Mouse (Mus musculus) CH12.LX (cell line): ENCODE data around the gene Ndufaf1.

Experiments
- BHLHE40 ChIP-seq: IDR thresholded peaks from 2 replicates; pipeline ENCODE4 v1.6.1; 2011; ENCODE audit warnings: mild to moderate bottlenecking, low read depth, low read length, improper control_type of control experiment
- CTCF ChIP-seq, 2 experiments: IDR thresholded peaks in 1 of 2; conservative IDR thresholded peaks in 1 of 2; 2 replicates each; pipeline ENCODE4 v1.5.1; 2011 to 2012; ENCODE audit warnings: low read depth in 2 of 2, low read length in 2 of 2, improper control_type of control experiment in 1 of 2, inconsistent platforms in 1 of 2, mild to moderate bottlenecking in 1 of 2, moderate library complexity in 1 of 2
- E2F4 ChIP-seq: IDR thresholded peaks from 2 replicates; pipeline ENCODE4 v1.6.1; 2011; ENCODE audit warnings: low read depth, low read length, improper control_type of control experiment; ENCODE audit not compliant: insufficient replicate concordance
- JUND ChIP-seq: conservative IDR thresholded peaks from 2 replicates; pipeline ENCODE4 v1.6.1; 2011; ENCODE audit warnings: low read depth, low read length, improper control_type of control experiment
- MYC ChIP-seq: IDR thresholded peaks from 2 replicates; pipeline ENCODE4 v1.6.1; 2011; ENCODE audit warnings: low read depth, mild to moderate bottlenecking, improper control_type of control experiment, low read length
- NELFE ChIP-seq: IDR thresholded peaks from 2 replicates; pipeline ENCODE4 v1.6.1; 2011; ENCODE audit warnings: low read depth, low read length, improper control_type of control experiment
- PAX5 ChIP-seq: IDR thresholded peaks from 2 replicates; pipeline ENCODE4 v1.6.1; 2012; ENCODE audit warnings: low read length, inconsistent platforms, mixed read lengths
- POLR2A ChIP-seq: IDR thresholded peaks from 2 replicates; pipeline ENCODE4 v1.6.1; 2011; ENCODE audit warnings: low read depth, mild to moderate bottlenecking, improper control_type of control experiment, low read length
- UBTF ChIP-seq: IDR thresholded peaks from 2 replicates; pipeline ENCODE4 v1.6.1; 2012; ENCODE audit warnings: low read depth, mild to moderate bottlenecking, inconsistent platforms, low read length, improper control_type of control experiment, moderate library complexity
- USF1 ChIP-seq: IDR thresholded peaks from 2 replicates; pipeline ENCODE4 v1.6.1; 2014; ENCODE audit warnings: low read depth, mild to moderate bottlenecking, inconsistent platforms, low read length, improper control_type of control experiment

DNA sequence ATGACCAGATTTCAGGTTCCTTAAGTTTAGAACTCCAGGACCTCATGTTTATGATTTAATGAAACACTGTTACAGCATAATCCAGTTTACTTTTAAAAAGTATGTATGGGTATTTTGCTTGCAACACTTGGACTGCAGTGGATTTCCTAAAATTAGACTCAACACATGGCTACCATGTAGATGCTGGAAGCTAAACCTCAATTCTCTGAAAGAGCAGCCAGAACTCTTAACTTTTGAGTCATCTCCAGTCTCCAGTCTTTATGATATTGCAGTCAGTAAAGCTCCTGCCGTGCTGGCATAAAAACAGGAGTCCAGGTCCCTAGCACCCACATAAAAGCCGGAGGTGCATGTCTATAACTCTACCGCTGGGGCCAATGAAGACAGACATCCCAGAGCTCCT is 37.3 kb upstream of the Ndufaf1 start:
- TF ChIP-seq CTCF (conservative IDR thresholded peaks at IDR 0.05 in 1 of 2, IDR thresholded peaks at IDR 0.05 in 1 of 2; ENCODE audit: low read depth in 2 of 2, low read length in 2 of 2) (no peak), NELFE (no peak), JUND (no peak), MYC (no peak), BHLHE40 (no peak), PAX5 (no peak), UBTF (no peak), USF1 (no peak), E2F4 (no peak), POLR2A (no peak)
